ENCODE assay signal across 9 mouse cellular contexts in the genomic region with DNA sequence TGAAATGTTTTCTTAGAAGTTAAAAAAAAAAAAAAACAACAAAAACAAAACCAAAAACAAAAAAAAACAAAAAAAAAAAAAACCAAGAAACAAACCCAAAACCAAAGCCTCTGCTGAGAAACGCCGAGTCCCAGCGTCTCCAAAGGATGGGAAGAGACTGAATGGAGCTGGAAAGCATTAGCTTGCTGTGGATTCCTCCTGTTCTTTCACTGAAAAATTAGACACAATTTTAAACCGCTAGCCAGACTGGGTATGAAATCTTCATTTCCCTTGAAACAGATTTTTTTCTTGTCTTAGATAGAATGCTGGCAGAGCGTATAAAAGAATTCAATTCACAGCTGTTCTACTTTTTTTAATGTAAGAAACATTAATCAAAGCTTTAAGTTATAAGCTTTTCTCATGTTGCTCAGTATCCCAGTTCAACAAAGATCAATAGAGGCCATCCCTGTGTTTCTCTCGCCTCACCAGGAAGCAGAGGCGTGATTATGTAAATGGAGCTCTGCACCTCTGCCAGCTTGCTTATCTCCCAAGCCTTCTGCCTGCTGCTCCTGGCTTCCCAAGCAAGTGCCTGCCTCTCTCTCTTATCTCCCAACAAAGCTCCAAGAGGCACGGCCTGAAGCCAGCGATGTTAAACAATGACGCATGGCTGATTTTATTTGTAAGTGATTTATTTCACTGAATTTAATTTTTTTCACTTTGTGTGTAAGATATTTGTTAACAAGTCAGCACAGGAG. TPM values are rescaled to one million over a fixed set of nuclear protein-coding genes. Genes with fewer than 3 reads are reported as not detected.
DNase-seq lines count a peak whose midpoint lies in the region; ATAC-seq lines count a peak whose summit lies in the region.
"Had no signal": no experiment of that assay in that cellular context is flagged by ENCODE, and none has a peak within 500 bp of the region (broad histone marks: within the 10 kb centered on the region; RNA-seq: fewer than 3 reads in every experiment).

No protein-coding gene starts in this region.

- peak overlapping the region; percentile 40; the same call in 1 of the 2 replicates for H3K4me2 ChIP-seq in heart, embryonic 12.5 days
- no peak overlapping the region for H3K4me2 ChIP-seq in liver, embryonic 11.5 days

- no peak overlapping the region for H3K4me3 ChIP-seq in heart, embryonic 12.5 days
- no peak overlapping the region for H3K4me3 ChIP-seq in limb, embryonic 10.5 days
- H3K4me3 ChIP-seq in liver, embryonic 11.5 days (ENCODE audit: low read depth, low read length): no peak overlapping the region

- DNase-seq in ovary, postnatal 36 days (ENCODE audit: low spot score): peak; percentile 10
- DNase-seq in ovary, postnatal 14 days (ENCODE audit: low spot score): no peak
- peak; percentile 42 to 68 for DNase-seq in left cerebral cortex, adult 18-20 months (ENCODE audit: low spot score in 2 of 2)
- peak; percentile 72 for DNase-seq in retina, postnatal 1 day
- no peak for DNase-seq in limb, embryonic 10.5 days (ENCODE audit: low spot score)
- no peak for DNase-seq in B cell, adult 2 months
- no peak for DNase-seq in liver, embryonic 11.5 days (ENCODE audit: low spot score)

- no peaks in the 10 kb centered on the region for H3K9me3 ChIP-seq in heart, embryonic 12.5 days (replicated peaks)
- H3K9me3 ChIP-seq in limb, embryonic 10.5 days (replicated peaks): no peaks in the 10 kb centered on the region
- H3K9me3 ChIP-seq in liver, embryonic 11.5 days (ENCODE audit: control insufficient read depth, low read length): no peaks in the 10 kb centered on the region

- WGBS in heart, embryonic 12.5 days: 17% methylated on average over 10 of the region's 10 CpGs
- 32% methylated on average over 10 of the region's 10 CpGs for WGBS in limb, embryonic 10.5 days
- 39% methylated on average over 10 of the region's 10 CpGs for WGBS in liver, embryonic 11.5 days

- H3K36me3 ChIP-seq in heart, embryonic 12.5 days: no peaks in the 10 kb centered on the region
- no peaks in the 10 kb centered on the region for H3K36me3 ChIP-seq in limb, embryonic 10.5 days
- H3K36me3 ChIP-seq in liver, embryonic 11.5 days (ENCODE audit: control insufficient read depth, insufficient read depth, low read length): no peaks in the 10 kb centered on the region

- H3K9ac ChIP-seq in heart, embryonic 12.5 days: no peak overlapping the region
- no peak overlapping the region for H3K9ac ChIP-seq in liver, embryonic 11.5 days (ENCODE audit: low read depth, low read length)

- H3K4me1 ChIP-seq in heart, embryonic 12.5 days (replicated peaks): peaks cover 27% of the 10 kb centered on the region
- peaks cover 17% of the 10 kb centered on the region for H3K4me1 ChIP-seq in limb, embryonic 10.5 days
- peaks cover 4% of the 10 kb centered on the region; the same call in 1 of the 2 replicates for H3K4me1 ChIP-seq in liver, embryonic 11.5 days (replicated peaks; ENCODE audit: control insufficient read depth, insufficient read depth, low read length)

- no peaks in the 10 kb centered on the region for H3K27me3 ChIP-seq in heart, embryonic 12.5 days (replicated peaks)
- H3K27me3 ChIP-seq in limb, embryonic 10.5 days (ENCODE audit: low read depth, poor library complexity, severe bottlenecking): 0 out of 2 replicates have a peak, but pooled peaks cover 2% of the 10 kb centered on the region
- no peaks in the 10 kb centered on the region for H3K27me3 ChIP-seq in liver, embryonic 11.5 days (replicated peaks; ENCODE audit: control insufficient read depth, insufficient read depth, low read length)

- peak; percentile 64; the same call in 1 of the 2 replicates for ATAC-seq in heart, embryonic 12.5 days (ENCODE audit: insufficient number of reproducible peaks, low FRiP score)
- no peak; the same call in 1 of the 2 replicates for ATAC-seq in liver, embryonic 11.5 days (replicated peaks; ENCODE audit: low FRiP score)

- H3K27ac ChIP-seq in heart, embryonic 12.5 days (ENCODE audit: poor library complexity, severe bottlenecking): no peak overlapping the region
- H3K27ac ChIP-seq in limb, embryonic 10.5 days: no peak overlapping the region
- H3K27ac ChIP-seq in liver, embryonic 11.5 days (ENCODE audit: low read depth, low read length): no peak overlapping the region

RNA-seq across cellular contexts. Expression of gene Insm1, which starts 37.2 kb away (rescaled TPM):
- not detected in 2 replicates for polyA plus RNA-seq in heart, embryonic 12.5 days (2016; fragmentation: Nextera tagmentation; extraction: Ambion mirVana)
- total RNA-seq in left cerebral cortex, adult 18-20 months (2021): 1 to 10 TPM; 6.7 to 7.0 TPM
- 0.06 TPM in 1 of 2 replicates, not detected in the other for polyA plus RNA-seq in limb, embryonic 10.5 days (2016; fragmentation: Nextera tagmentation; extraction: Ambion mirVana)
- polyA plus RNA-seq in liver, embryonic 11.5 days (2014; fragmentation: Nextera tagmentation; extraction: Ambion mirVana): not detected in 2 replicates
- total RNA-seq: hematopoietic stem cell, adult 5-6 weeks had no signal

Comparison
In these comparisons a context has a peak if more than half of its experiments do, and no peak if none do; other contexts are left out.
1. DNase-seq: peak in ovary, postnatal 36 days (single experiment), left cerebral cortex, adult 18-20 months (2 of 2) and retina, postnatal 1 day (single experiment); none in ovary, postnatal 14 days (single experiment), limb, embryonic 10.5 days (single experiment), B cell, adult 2 months (0 of 2) and liver, embryonic 11.5 days (single experiment).